Mouse (Mus musculus) urinary bladder, postnatal 14 days (tissue): ENCODE results near the gene Taar8c.
"Not testable (repeated sequence)": the region's sequence is repeated elsewhere in the genome, so short reads cannot be mapped to it uniquely, and the experiment has no call there.

ENCODE experiments used
- DNase-seq: peaks from one replicate; pipeline ENCODE4 v3.0.0; 2021; ENCODE audit warnings: low spot score

Gene Taar8c

DNA sequence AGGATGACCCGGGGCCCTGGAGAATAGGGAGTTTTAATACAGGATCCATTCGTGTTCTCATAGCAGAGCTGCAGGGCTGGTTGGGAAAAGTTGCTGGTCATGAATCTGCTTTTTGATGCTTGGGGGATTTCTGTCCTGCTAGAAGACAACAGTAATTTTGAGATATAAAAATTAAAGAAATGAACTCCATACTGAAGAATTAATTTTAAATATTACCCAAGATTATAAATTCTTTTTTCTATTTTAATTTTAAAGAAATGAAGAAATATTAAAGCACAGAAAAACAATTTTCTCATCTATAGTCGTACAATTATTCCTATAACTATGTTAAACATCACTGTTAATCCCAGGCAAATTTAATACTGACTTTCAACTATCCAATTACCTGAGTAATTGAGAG lies at the start of gene Taar8c:
Taar8c (minus strand) TSS at position 101 of the 400 bp plus-strand sequence.
- DNase-seq, result not testable (repeated sequence)

DNA sequence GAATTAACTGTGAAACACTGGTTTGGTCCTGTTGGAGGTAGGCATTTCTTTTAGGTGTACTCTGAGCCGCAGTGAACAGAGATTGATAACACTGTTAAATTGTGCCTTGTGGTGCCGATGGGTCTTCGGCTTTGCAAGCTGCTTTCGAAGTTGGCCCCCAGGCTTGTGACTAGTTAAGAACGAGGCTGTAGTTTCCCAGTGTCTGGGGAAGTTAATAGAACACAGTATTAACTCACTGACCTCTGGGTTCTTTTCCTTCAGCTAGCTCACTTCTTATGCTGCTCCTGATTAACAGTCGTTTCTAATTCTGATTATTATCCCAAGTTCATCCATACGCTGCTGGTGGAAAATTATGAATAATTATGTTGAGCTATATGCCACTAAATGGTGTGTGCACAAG lies 48.4 kb upstream of the Taar8c start:
- no peak for DNase-seq

DNA sequence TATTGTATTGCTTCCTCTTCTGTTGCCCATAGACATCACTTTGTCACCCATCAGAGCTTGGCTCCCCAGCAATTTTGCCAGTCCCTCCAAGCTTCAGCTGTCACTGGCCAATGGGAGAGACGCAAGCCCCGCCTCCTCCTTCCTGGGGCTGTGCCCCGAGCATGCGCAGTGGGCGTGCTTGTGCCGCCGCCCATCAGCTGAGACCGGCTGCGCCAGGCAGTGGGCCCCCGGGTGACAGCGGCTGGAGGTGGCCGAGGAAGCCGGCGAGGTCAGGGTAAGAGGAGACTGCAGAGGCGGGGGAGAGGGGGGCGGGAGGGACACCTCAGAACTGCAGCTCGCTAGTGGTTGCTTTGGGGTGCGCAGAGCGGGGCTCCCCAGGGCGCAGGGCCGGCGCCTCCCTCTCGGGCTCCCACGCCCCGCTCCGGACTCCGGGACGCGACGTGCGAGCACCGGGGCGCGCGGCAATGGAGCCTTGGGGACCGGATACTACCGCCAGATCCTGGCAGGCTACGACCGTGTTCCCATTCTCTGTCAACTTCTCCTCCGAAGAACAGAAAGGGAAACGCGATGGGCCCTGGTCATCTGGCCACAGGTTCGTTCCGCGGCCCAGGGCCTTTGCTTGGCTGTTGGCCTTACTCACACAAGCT lies 47.5 kb upstream of the Taar8c start, which contains the start of gene Stx7:
Stx7 (plus strand) TSS at position 168 of the 647 bp plus-strand sequence.
- peak; percentile 92 for DNase-seq

DNA sequence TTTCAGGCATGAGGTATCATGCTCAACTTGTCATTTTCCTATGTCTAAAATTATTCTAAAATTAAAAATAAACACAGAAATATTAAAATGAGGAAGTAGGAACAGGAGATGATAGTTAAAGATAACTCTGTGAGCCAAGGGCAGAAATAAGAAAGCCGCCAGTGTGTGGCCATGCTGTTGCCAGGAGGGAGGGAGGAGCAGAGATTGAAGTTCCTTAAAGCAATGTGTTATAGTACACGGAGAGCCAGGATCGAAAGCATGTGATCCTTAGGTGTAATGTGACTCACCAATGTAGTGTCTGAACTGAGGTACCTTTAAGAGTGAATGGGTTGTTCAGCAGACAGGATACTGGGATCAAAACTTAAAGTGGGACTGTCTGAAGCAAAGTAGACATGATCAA lies 41.0 kb upstream of the Taar8c start:
- no peak for DNase-seq

DNA sequence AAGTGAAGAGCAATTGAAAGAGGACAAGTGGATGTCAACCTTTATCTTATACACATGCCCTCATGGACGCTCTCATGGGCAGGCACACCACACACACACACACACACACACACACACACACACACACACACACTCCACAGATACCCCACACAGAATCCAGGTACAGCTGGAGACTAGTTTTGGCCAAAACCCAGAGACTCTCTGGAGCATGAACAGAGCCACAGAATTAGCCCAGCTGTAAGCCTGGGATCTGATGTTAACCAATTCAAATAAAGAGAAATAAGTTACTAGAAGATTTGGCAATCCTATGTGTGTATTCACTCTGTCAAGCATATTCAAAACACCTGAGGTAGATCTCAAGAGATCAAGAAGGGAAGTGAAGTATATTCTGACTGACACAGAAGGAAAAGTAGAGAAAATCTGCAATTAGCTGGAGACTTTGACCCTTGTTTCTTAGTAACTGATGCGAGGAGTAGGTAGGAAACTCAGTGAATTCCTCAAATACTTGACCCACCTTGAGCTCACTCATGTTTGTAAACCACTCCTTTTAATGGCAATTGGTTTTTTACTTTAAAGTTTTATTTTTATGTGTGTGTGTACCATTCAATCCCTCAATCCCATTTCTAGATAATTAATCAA lies 37.0 kb upstream of the Taar8c start:
- DNase-seq, result no peak

DNA sequence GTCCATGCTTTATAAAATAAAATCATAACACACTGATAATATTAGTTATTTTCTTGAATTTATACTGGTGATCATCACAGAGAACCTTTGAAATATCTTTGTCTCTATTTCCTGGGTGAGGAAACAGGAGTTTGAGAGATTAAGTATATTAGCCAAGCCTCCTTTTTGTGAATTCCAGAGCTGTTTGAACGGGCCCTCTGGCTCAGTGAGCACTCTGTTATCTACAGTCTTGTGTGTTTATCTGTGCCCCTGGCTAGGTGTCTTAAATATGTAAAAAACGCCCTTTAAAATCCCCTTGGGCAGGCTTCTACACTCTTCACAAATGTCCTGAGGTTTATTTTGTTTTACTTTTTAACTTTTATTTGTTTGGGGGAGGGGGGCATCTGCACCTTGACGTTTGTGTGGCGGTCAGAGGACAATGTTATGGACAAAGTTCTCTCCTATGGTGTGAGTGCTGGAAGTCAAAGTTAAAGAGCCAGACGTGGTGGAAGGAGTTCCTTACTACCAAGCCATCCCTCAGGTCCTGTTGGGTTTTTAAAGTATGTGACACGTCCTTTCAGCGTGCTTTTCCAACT lies 32.4 kb upstream of the Taar8c start:
- DNase-seq, result no peak

DNA sequence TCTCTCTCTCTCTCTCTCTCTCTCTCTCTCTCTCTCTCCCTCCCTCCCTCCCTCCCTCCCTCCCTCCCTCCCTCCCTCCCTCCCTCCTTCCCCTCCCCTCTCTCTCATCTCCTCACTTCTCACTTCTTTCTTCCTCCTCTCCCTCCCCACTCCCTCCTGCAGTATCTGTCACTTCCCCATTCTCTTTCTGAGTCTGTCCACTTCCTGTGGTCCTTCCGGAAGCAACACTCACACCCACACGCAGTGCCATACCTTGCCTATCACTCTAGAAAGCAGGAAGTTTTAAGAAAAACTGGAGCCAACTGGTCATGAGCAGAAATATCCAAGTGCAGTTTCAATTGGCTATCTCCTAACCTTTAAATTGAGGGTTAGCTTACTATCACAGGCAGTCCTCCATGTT lies 31.4 kb upstream of the Taar8c start:
- no peak for DNase-seq

DNA sequence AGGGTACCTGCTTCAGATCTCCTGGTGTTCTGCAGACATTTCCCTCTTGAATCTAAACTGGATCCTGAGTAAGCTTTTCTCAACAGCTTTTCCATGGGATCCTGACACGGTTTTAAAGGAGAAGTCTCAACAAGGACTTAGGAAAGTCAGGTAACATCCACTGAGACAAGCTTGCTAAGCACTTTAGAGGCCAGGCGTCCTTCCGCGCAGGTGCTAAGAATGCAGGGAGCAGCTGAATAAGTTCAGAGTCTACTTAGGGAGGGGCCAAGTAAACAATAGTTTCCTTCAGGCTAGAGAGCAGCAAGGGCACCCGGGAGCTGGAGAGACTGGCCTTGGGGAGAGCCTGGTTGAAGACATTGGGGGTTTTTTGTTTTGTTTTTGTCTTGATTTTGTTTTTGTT lies 30.6 kb upstream of the Taar8c start:
- DNase-seq, result peak; percentile 34

DNA sequence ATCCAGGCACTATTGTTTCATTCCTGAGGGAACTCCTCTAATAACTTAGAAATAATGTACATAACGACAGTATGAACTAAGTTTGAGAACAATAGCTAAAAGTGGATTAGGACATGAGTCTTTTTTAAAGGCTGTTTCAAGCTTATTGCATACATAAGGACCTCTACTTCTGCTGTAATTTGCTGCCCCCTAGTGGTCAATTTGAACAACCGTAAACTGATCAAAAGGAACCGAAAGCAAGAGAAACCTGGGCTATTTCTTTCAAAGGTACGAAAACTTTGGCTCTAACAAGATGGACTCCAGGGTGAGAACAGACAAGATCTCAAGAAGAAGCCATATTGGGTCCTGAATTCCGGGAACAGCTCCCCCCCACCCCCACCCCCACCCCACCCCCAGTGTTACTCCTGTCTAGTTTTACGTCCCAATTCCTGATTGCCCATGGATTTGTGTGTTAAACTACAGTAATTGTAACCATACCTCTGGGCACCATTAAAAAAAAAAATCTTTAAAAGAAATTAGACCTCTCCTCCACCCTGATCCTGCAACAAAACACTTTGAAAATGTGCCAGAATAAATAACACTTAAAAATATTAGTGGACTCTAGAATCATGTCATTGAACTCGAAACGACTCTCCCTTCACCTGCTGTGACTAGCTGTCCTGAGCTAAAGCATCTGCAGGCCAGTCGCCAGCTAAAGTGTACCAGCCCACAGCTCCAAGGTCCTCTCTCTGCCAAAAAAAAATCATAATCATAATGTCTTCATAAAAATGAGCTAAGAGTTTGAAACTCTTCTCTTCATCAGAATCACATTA lies 29.9 kb upstream of the Taar8c start:
- DNase-seq, result peak; percentile 68

DNA sequence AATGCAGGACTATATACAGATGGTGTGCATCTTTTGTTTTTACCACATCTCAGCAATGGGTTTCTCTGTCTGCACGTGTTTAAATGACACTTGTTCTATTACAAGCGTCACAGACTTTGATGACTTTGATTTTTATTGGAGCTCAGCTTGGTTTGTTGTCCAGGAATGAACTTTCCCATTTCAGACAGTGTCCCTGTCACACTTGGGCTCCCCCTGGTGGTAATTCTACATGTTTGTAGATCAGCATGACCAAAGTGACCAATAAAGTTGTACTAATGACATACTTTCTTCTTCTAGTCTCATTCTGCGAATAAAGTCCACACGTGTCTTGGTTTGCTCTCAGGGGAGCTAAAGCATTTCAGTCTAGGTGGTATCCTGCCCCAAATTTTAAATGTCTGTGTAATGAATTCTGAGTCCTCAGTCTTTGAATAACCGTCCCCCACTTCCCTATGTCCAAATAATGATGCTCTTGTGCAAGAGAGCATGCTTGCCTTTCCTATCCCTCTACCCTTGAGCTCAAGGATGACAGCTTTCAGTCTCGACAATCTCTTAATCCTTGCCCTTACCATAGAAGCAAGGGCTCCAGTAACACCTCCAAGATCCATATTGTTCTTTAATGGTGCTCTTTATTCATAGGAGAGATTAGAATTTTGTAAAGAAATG lies 9.5 kb upstream of the Taar8c start:
- DNase-seq, result peak; percentile 47

DNA sequence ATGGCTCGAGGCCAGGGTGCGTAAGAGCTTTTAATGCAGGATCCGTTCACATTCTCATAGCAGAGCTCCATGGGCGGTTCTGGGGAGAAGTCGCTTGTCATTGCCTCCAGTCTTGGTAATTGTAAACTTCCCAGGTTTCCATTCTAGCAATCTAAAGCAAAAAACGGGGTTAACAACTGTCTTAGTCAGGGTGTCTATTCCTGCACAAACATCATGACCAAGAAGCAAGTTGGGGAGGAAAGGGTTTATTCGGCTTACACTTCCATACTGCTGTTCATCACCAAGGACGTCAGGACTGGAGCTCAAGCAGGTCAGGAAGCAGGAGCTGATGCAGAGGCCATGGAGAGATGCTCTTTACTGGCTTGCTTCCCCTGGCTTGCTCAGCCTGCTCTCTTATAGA lies 7.7 kb upstream of the Taar8c start, which contains the start of gene Taar9:
Taar9 (minus strand) TSS at position 101 of the 400 bp plus-strand sequence.
- not testable (repeated sequence) for DNase-seq

DNA sequence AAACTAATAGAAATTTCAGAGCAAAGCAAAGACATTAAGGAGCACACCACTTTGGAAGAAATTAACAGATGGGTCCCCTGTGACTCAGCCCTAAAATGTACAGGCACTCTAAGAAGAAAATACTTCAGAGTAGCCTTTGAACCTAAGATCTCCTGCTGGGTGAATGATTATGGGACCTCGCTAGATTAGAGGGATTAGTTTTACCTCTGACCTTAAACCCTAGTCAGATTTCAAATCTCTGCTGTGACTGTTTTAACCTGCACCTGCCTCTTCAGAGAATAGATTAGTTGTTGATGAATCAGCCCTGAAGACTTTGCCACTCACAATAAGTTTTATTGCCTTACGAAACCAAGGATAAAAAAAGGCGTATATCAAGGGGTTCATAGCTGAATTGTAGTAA lies 6.5 kb upstream of the Taar8c start:
- DNase-seq, result no peak

DNA sequence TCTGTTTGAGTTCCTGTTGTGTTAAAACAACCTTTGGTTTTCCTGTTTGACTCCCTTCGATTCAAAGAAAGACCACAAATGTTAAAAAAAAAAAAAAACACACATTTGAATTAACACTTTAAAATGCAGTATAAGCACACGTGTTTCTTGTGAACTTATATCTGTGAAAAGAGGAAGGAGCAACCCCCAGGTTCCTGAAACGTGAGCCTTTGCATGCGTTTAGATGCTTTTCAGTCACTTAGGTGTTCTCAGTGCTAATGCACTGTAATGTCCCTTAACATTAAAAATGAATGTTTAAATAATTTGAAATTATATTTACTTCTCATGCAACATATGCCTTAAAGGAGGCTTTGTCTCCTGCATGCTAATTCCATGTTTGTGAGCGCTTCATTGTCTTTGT lies 6.0 kb upstream of the Taar8c start:
- no peak for DNase-seq

DNA sequence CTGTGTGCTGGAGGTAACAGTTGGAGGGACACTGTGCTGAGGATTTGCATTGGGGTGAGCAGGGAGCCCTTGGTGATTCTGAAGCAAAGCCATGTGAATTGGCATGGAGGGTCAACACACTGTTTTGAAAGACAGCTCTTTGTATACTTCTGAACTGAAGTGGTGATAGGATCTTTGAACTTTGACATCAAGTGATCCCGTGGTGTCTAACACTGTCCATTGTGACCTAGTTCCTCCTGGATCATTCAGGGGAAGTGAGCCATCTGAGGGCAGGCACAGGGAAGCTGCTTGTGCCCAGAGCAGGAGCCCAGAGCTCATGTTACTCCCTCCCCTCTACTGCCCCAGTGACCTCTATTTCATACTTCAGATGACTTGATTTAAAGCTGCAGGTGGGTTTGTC lies 1.6 kb upstream of the Taar8c start:
- not testable (repeated sequence) for DNase-seq

DNA sequence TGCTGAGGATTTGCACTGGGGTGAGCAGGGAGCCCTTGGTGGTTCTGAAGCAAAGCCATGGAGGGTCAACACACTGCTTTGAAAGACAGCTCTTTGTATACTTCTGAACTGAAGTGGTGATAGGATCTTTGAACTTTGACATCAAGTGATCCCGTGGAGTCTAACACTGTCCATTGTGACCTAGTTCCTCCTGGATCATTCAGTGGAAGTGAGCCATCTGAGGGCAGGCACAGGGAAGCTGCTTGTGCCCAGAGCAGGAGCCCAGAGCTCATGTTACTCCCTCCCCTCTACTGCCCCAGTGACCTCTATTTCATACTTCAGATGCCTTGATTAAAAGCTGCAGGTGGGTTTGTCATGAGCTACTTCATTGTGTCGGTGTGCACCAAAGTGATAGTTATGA lies 4.7 kb downstream of the Taar8c start:
- not testable (repeated sequence) for DNase-seq

DNA sequence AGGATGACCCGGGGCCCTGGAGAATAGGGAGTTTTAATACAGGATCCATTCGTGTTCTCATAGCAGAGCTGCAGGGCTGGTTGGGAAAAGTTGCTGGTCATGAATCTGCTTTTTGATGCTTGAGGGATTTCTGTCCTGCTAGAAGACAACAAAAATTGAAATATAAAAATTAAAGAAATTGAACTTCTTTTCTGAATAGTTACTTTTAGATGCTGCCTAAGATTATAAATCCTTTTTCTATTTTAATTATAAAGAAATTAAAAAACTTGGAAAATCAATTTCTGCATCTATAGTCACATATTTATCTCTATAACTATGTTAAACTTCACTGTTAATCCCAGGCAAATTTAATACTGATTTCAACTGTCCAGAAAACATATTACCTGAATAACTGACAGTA lies 9.5 kb downstream of the Taar8c start, which contains the start of gene Taar8b:
Taar8b (minus strand) TSS at position 101 of the 400 bp plus-strand sequence.
- no peak for DNase-seq

DNA sequence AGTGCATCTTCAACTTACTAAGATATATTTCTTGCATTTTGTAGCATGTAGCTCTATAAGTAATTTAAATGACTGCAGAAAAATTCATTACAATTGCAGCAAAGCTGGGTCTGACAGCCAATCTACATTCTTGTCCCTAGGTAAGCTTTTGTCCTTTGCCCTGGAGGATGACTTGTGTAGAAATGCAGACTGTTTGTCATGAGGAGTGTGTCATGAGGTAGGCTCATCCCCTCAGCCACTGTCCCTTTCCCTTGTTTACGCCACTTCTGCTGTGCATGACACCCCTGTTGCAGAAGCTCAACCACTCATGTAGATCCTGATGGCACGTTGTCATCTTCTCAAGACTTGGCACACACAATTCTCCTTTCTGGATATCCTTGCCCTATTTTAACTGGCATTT lies 14.5 kb downstream of the Taar8c start:
- no peak for DNase-seq

DNA sequence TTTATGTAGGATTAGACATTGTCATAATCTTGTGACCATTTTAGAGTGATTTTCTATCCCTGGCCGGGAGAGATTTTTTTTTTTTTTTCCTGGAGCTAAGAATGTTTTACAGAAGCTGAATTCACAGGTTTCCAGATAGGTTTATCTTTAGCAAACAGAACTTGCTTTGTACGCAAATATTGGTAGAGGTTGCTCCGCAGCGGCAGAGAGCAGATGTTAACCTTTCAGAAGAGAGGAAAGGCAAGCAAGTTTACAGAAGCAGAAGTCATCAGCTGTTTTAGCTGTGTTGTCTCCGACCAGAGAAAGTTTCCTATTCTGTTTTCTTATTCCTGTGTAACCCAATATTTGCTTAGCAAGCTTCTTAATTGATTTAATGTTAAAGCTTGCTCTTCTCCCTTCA lies 15.2 kb downstream of the Taar8c start:
- DNase-seq, result no peak

DNA sequence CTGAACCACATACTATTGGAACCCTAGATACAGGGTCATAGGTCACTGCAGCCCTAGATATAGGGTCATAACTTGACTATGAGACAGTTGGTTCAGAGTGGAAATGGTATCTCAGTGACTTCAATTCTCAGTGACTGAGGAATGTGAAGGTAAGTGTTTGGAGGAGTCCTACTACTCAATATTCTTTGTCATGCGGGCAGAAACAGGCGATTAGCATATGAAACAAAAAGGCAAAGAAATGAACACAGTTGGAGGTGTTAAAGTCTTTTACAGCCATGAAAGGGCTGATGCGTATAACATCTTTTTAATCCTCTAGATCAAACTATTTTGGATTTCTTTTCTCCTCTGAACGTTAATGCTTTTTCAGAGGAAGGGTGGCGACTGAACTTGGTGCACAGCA lies 15.8 kb downstream of the Taar8c start:
- no peak for DNase-seq

DNA sequence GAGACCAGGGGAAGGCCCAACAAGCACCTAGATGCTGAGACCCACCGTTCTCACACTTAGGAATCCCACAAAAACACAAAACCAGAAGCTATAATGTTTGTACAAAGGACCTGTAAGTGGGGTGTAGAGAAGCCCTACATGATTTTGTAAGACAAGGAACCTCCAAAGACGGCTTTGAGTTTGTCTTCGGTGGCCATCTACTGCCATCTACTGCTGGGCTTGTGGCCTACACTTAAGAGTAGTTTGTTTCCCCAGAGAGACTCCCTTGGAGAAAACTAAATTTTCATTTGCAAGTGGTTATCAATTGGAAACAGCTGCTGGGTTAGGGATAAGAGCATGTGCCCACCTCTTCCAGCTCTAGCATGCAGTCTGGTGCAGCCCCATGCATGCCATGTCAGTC lies 21.5 kb downstream of the Taar8c start:
- DNase-seq, result peak; percentile 46

DNA sequence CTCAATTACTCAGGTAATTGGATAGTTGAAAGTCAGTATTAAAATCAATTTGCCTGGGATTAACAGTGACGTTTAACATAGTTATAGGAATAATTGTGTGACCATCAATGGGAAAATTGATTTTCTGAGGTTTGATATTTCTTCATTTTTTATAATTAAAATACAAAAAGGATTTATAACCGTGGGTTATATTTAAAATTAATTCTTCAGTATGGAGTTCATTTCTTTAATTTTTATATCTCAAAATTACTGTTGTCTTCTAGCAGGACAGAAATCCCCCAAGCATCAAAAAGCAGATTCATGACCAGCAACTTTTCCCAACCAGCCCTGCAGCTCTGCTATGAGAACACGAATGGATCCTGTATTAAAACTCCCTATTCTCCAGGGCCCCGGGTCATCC lies 25.5 kb downstream of the Taar8c start, which contains the start of gene Taar8a:
Taar8a (plus strand) TSS at position 301 of the 400 bp plus-strand sequence.
- DNase-seq, result not testable (repeated sequence)

DNA sequence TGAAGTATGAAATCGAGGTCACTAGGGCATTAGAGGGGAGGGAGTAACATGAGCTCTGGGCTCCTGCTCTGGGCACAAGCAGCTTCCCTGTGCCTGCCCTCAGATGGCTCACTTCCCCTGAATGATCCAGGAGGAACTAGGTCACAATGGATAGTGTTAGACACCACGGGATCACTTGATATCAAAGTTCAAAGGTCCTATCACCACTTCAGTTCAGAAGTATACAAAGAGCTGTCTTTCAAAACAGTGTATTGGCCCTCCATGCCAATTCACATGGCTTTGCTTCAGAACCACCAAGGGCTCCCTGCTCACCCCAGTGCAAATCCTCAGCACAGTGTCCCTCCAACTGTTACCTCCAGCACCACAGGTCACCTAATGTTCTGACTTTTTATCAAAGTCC lies 27.0 kb downstream of the Taar8c start:
- DNase-seq, result not testable (repeated sequence)
